Mouse (Mus musculus) kidney, adult 9 months (tissue): Measurements from ENCODE around the gene Col23a1.
A peak's percentile ranks its signal among the peaks of the same experiment; 100 is the strongest.

Experiments
- DNase-seq: peaks from one replicate; pipeline ENCODE4 v3.0.0; 2022

The Col23a1 gene

DNA sequence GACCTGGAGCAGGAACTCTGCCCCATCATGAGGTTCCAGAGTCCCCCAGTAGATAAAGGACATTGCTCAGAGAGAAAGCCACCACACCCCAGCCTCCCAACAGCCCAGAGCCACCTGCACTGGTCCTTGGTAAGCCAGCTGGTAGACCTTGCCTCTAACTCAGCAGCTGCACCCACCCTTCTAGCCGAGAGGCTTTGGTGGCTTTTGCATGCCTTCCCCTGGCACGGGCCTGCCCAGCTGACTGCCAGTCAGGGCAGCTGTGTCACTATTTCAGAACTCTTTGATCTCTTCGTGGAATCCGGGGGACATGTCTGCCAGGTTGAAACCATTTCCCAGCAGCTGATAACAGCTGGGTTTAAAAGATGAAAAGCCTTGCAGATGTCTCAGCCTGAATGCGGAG, 204.5 kb downstream of the Col23a1 start:
- no peak for DNase-seq

DNA sequence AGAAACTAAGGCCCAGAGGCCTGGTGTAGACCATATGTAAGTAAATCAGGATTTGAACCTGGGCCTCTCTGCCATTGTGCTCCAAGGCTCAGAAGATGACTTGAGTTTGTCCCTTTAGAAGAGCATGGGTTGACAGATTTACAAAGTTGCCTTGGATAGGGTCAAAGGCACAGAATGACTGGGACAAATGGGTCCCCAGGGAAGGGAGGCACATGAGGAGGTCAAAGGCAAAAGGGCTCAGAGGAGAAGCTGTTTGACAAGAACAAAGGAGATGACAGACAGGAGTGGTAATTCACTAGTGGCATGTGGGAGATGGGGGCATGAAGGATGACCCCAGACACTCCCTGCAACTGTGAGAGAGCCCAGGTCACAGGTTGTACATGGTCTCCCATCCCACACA, 210.1 kb downstream of the Col23a1 start:
- no peak for DNase-seq

DNA sequence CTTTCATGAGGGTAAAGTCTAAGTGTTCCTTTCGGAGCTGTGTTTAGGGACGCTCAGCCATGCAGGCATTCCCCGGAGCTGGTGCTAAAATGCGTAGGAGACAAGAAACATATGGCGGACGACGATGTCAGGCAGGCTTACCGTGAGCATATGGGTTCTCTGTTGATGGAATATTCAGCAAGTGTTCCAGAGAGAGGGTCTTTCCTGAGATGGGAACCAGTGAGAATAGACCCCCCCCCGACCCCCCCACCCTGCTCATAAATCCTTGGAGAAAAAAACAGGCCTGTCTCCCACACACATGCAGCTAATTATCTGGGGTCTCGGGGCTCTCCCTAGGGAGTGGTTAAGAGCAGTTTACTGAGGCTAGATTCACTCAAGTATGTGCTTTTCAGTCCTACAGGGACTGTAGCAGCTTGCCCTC, 212.7 kb downstream of the Col23a1 start:
- no peak for DNase-seq

- no peak for DNase-seq
These were observed 215.2 kb downstream of the Col23a1 start for GRCm38 (mm10) chr11:51504946-51505345.

DNA sequence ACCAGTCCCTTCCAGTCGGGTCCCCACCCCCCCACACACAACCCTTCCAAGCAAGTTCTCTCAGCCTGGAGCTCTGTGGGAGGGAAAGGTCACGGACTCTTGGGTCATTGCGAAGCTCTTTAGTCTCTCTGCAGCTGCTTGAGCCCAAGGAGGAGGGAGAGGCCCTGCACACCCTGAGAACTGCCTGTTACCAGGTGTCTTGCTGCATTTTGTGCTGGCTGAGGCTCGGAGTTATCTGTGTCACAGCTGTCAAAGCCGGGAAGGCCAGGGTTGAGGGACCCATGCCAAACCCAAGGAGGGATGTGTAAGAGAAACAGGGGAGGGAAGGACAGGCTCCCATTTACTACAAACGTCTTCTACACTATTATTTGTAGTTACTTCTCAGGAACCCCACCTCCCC, 218.3 kb downstream of the Col23a1 start:
- DNase-seq: no peak

DNA sequence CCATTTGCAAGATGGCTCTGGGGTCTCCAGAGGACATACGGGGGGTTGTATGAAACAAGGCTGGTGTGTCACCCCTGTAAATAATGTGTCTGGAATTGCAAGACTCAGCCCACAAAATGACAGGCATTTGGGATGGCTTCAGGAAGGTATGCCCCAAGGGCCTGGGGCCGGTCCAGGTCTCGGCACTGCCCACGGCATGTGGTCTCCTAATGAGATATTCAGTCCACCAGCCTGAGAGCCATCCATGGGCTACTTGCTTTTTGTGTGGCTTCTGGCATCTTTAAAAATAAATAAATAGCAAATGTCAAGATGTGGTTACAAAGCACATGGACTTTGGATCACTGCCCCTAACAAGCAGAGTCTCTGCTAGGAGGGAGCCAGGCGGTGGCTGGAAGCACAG, 219.5 kb downstream of the Col23a1 start:
- no peak for DNase-seq

GRCm38 (mm10) chr11:51513019-51513418, 223.3 kb downstream of the Col23a1 start:
- no peak for DNase-seq

DNA sequence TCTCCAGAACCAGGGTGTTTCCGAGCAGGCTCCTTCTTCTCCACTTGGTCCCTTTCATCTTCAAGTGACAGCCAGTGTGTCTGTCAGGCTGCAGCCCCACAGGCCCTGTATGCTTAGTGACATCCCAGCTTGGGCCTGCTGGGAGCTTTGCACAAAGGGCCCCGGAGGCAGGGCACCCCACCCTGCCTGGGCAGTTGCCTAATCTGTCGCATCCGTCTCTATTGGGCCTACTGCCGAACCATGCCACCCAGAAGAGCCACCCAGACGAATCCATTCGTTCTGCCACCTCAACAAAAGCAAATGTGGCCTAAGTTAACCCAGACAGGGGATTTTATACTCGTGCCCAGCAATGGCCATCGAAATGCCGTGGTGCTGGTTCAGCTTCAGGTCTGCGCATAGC, 225.6 kb downstream of the Col23a1 start:
- DNase-seq: no peak

GRCm38 (mm10) chr11:51518100-51518499, 228.4 kb downstream of the Col23a1 start:
- no peak for DNase-seq

DNA sequence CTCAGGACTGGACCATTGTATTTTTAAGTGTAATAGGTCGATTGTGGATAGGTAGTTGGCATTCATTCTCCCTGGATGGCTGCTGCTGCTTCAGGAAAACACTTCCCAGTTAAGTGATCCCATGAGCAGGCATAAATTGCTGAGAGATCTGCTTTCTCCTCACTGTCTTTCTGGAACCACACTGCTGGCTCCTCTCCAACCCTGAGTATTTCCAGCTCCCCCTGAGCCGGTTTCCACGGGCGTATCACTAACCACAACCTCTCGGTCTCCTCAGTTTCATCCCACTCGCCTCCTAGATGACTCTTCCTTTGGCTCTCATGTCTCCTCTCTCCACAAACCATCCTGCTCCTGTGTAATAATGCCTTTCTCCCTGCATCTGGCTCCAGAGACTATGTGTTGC, 228.9 kb downstream of the Col23a1 start:
- DNase-seq: no peak

GRCm38 (mm10) chr11:51521440-51521839, 231.7 kb downstream of the Col23a1 start:
- no peak for DNase-seq

- no peak for DNase-seq
These were observed 233.5 kb downstream of the Col23a1 start for GRCm38 (mm10) chr11:51523215-51523614.

- DNase-seq: no peak
These were observed 233.9 kb downstream of the Col23a1 start for GRCm38 (mm10) chr11:51523625-51524024.

- DNase-seq: no peak
These were observed 237.0 kb downstream of the Col23a1 start for GRCm38 (mm10) chr11:51526631-51527161.

DNA sequence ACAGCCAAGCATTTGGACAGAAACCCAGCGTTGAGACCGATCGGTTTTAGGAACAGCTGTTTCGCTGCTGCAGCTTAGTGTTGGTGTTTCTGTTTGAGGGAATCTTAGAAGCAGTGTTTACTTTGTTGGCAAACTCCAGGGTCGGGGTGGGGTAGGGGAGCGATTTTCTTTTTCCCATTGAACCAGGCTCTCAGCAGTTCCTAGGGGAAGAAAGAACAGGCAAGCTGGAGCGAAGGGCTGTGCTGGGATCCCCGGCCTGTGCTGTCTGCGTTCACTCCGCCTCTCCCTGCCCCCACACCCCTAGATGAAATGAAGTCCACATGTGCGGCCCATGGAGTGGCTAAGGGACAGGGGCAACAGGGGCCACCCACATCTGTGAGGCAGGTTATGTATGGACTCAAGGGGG, 243.4 kb downstream of the Col23a1 start:
- no peak for DNase-seq

DNA sequence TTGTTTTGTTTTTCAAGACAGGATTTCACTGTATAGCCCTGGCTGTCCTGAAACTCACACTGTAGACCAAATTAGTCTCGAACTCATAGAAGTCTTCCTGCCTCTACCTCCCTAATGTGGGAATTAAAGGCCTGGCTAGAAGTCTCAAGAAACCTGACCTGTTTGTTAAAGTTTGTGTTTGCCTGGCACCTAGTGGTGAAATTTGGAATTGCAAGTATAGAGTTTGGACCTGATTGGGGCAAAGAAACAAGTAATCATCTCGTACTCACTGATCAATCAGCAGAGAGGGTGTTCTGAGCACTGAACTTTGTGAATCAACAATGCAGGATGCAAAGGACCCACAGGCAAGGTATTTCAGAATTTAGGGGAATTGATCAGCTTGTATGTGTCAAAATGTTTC, 244.6 kb downstream of the Col23a1 start:
- peak; percentile 77 for DNase-seq

GRCm38 (mm10) chr11:51538388-51538787, 248.7 kb downstream of the Col23a1 start:
- no peak for DNase-seq

GRCm38 (mm10) chr11:51538919-51539758, 249.4 kb downstream of the Col23a1 start:
- DNase-seq: no peak

- peak; percentile 99 for DNase-seq
These were observed 250.1 kb downstream of the Col23a1 start for GRCm38 (mm10) chr11:51539759-51540282.

DNA sequence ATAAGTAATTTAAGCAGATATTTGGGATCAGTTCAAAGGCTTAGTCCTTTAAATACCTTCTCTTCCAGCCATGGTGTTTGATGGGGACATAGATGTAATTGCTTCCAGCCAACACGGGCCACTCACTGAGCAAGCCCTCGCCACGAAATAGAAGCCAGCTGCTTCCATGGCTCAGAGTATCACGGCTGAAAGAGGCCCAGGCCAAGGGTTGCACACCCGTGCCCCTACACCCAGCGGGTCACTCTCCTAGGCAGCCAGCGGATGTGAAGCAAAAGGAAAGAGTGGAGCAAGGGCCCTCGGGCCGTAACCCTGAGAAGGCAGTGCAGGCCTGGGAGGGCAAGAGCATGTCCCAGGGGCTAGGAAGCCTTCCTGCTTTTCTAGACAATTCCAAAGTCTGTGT, 252.7 kb downstream of the Col23a1 start:
- DNase-seq: peak; percentile 22

GRCm38 (mm10) chr11:51543487-51544050, 253.8 kb downstream of the Col23a1 start:
- no peak for DNase-seq

DNA sequence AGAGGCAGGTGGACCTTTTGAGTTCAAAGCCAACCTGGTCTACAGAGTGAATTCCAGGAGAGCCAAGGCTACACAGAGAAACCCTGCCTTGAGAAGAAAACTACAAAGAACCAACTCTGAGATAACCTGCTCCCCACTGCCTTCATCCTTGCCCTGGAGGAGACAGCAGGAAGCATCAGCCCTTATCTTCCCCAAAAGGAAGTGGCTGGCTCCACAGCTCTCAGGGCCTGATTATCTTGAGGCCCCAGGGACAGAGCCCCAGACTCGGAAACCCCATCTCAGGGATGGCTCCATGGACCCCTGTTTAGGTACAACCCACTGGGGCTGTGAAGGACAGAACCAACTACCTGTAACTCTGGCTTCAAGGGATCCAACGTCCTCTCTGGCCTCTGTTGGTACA, 254.7 kb downstream of the Col23a1 start:
- no peak for DNase-seq

- no peak for DNase-seq
These were observed 256.1 kb downstream of the Col23a1 start for GRCm38 (mm10) chr11:51545811-51546210.

DNA sequence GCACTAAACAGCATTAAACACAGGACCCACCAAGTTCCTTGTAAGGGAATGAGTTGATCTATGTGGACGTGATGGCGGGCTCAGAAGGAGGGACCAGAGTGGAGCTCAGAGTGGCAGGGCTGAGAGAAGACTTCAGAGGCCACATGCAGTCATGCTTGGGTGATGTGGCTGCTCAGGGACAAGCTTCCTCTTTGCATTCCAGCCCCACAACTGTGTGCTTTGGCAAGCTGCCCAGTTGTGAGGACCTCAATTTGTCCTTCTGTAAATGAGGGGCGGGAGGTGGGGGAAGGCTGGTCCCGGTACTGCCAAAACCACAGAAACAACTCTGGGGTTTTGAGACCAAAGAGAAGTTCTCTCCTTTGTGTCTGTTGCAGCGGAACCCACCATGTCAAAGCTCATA, 261.5 kb downstream of the Col23a1 start:
- DNase-seq: peak; percentile 6
